ENCODE assay signal across 8 mouse cellular contexts in the genomic region with DNA sequence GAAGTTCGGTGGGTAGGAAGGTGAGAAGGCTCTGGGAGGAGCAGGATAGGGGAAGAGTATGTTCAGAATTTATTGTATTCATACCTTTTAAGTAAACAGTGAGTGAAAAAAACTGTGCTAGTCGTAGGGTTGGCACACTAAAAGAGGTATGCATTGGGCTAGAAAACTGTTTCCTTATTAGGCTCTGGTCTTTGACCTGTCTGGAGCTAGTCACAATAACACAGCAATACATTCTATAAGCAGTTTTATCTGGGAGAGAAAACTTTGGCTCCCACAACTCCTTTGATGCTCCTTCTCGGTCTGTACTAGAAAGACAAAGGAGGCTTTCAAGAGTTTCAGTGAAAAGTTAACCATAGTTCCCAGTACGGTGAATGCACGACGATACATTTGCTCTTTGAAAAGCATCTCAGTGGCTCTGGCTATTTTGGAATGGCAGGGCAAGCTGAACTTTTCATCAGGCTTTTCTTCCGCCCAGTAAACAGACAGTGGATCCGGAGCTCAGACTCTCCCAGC. TPM values are rescaled to one million over a fixed set of nuclear protein-coding genes. Genes with fewer than 3 reads are reported as not detected.
A peak's percentile ranks its signal among the peaks of the same experiment; 100 is the strongest.
DNase-seq lines count a peak whose midpoint lies in the region; ATAC-seq and TF ChIP-seq lines count a peak whose summit lies in the region.

No protein-coding gene starts in this region.

- no peaks in the 10 kb centered on the region for H3K36me3 ChIP-seq in heart, embryonic 12.5 days
- no peaks in the 10 kb centered on the region for H3K36me3 ChIP-seq in E14TG2a.4 (ENCODE audit: insufficient read depth, low read length)
- no peaks in the 10 kb centered on the region for H3K36me3 ChIP-seq in forebrain, embryonic 14.5 days (ENCODE audit: control insufficient read depth, insufficient read depth, low read length)
- H3K36me3 ChIP-seq in liver, embryonic 16.5 days (ENCODE audit: control insufficient read depth, insufficient read depth): no peaks in the 10 kb centered on the region

- peak; percentile 19; the same call in 1 of the 2 replicates for ATAC-seq in heart, embryonic 12.5 days (ENCODE audit: insufficient number of reproducible peaks, low FRiP score)
- no peak for ATAC-seq in forebrain, embryonic 14.5 days
- no peak; the same call in 1 of the 2 replicates for ATAC-seq in liver, embryonic 16.5 days (ENCODE audit: low read depth)
- ATAC-seq in granulocyte monocyte progenitor cell, adult 5-6 weeks (replicated peaks; ENCODE audit: poor library complexity, severe bottlenecking): no peak

- H3K9ac ChIP-seq in heart, embryonic 12.5 days: peak overlapping the region; percentile 79
- peak overlapping the region; percentile 70; the same call in 1 of the 2 replicates for H3K9ac ChIP-seq in forebrain, embryonic 14.5 days (ENCODE audit: low read length)
- H3K9ac ChIP-seq in liver, embryonic 16.5 days (ENCODE audit: low read depth, low read length): peak overlapping the region; percentile 86

- H3K4me3 ChIP-seq in heart, embryonic 12.5 days: peak overlapping the region; percentile 77
- peak overlapping the region; percentile 66 for H3K4me3 ChIP-seq in E14TG2a.4 (replicated peaks; ENCODE audit: low read length)
- peak overlapping the region; percentile 50 for H3K4me3 ChIP-seq in forebrain, embryonic 14.5 days (ENCODE audit: low read depth, low read length)
- peak overlapping the region; percentile 78 for H3K4me3 ChIP-seq in liver, embryonic 16.5 days (ENCODE audit: low read depth, low read length)

- peak overlapping the region; percentile 57; the same call in 1 of the 2 replicates for H3K27ac ChIP-seq in heart, embryonic 12.5 days (ENCODE audit: poor library complexity, severe bottlenecking)
- no peak overlapping the region for H3K27ac ChIP-seq in forebrain, embryonic 14.5 days (ENCODE audit: low read depth, low read length)
- H3K27ac ChIP-seq in liver, embryonic 16.5 days (ENCODE audit: low read length): peak overlapping the region; percentile 92

- no peak for DNase-seq in heart, adult 11 months
- no peak for DNase-seq in forebrain, embryonic 14.5 days (ENCODE audit: low spot score)
- no peak for DNase-seq in adrenal gland, postnatal 25 days
- no peak for DNase-seq in urinary bladder, adult 2 months (ENCODE audit: low spot score)

- 0 out of 2 replicates have a peak, but pooled peaks cover 7% of the 10 kb centered on the region for H3K9me3 ChIP-seq in heart, embryonic 12.5 days (replicated peaks)
- H3K9me3 ChIP-seq in E14TG2a.4 (ENCODE audit: low read length): no peaks in the 10 kb centered on the region
- H3K9me3 ChIP-seq in forebrain, embryonic 14.5 days (replicated peaks; ENCODE audit: control insufficient read depth, low read length): no peaks in the 10 kb centered on the region
- no peaks in the 10 kb centered on the region for H3K9me3 ChIP-seq in liver, embryonic 16.5 days (replicated peaks; ENCODE audit: control insufficient read depth, low read length)

- H3K27me3 ChIP-seq in heart, embryonic 12.5 days (replicated peaks): peaks cover 8% of the 10 kb centered on the region; the same call in 1 of the 2 replicates
- no peaks in the 10 kb centered on the region for H3K27me3 ChIP-seq in E14TG2a.4 (ENCODE audit: insufficient read depth, low read length)
- H3K27me3 ChIP-seq in forebrain, embryonic 14.5 days (replicated peaks; ENCODE audit: control insufficient read depth, insufficient read depth, low read length): no peaks in the 10 kb centered on the region
- H3K27me3 ChIP-seq in liver, embryonic 16.5 days (ENCODE audit: control insufficient read depth, insufficient read depth, low read depth, low read length): no peaks in the 10 kb centered on the region

- H3K4me1 ChIP-seq in heart, embryonic 12.5 days (replicated peaks): no peaks in the 10 kb centered on the region
- no peaks in the 10 kb centered on the region; the same call in 1 of the 2 replicates for H3K4me1 ChIP-seq in E14TG2a.4 (replicated peaks; ENCODE audit: low read depth, low read length)
- H3K4me1 ChIP-seq in forebrain, embryonic 14.5 days (ENCODE audit: control insufficient read depth, insufficient read depth, low read length): no peaks in the 10 kb centered on the region
- no peaks in the 10 kb centered on the region; the same call in none of the 2 replicates for H3K4me1 ChIP-seq in liver, embryonic 16.5 days (ENCODE audit: control insufficient read depth, low read depth, low read length)

- TF ChIP-seq CTCF in E14TG2a.4 (conservative IDR thresholded peaks at IDR 0.05; ENCODE audit: low read length): no peak

- WGBS in heart, embryonic 12.5 days: 12% methylated on average over 8 of the region's 8 CpGs
- 36% methylated on average over 8 of the region's 8 CpGs for WGBS in forebrain, embryonic 14.5 days
- 15% methylated on average over 8 of the region's 8 CpGs for WGBS in liver, embryonic 16.5 days (ENCODE audit: insufficient replicate concordance)

- H3K4me2 ChIP-seq in heart, embryonic 12.5 days: peak overlapping the region; percentile 66
- H3K4me2 ChIP-seq in forebrain, embryonic 14.5 days (ENCODE audit: low read length): peak overlapping the region; percentile 49
- peak overlapping the region; percentile 50 for H3K4me2 ChIP-seq in liver, embryonic 16.5 days (ENCODE audit: low read depth, low read length)

RNA-seq across cellular contexts. Expression of a gene that starts 0.6 kb away (rescaled TPM):
- polyA plus RNA-seq in heart, embryonic 12.5 days (2016; fragmentation: Nextera tagmentation; extraction: Ambion mirVana): 9.5 and 10.6 TPM in 2 replicates
- polyA plus RNA-seq in forebrain, embryonic 14.5 days (2014; fragmentation: Nextera tagmentation; extraction: Ambion mirVana): 1.7 and 2.3 TPM in 2 replicates
- 25.2 and 26.2 TPM in 2 replicates for polyA plus RNA-seq in liver, embryonic 16.5 days (2015; fragmentation: Nextera tagmentation; extraction: Ambion mirVana)
- 1.5 and 2.0 TPM in 2 replicates for total RNA-seq in adrenal gland, postnatal 25 days (2021)
- polyA plus RNA-seq in urinary bladder, adult 2 months (2012; rRNA removed): 13.8 and 16.7 TPM in 2 replicates
- 14.0 and 16.1 TPM in 2 replicates for total RNA-seq in granulocyte monocyte progenitor cell, adult 5-6 weeks (2014; fragmentation: Nextera tagmentation)
- 6.3 and 6.5 TPM in 2 replicates for total RNA-seq in granulocyte monocyte progenitor cell, adult 5-6 weeks (2017)

RNA-seq across cellular contexts. Expression of a gene that starts 11.6 kb away (rescaled TPM):
- polyA plus RNA-seq in heart, embryonic 12.5 days (2016; fragmentation: Nextera tagmentation; extraction: Ambion mirVana): 0.83 and 1.3 TPM in 2 replicates
- not detected in 2 replicates for polyA plus RNA-seq in forebrain, embryonic 14.5 days (2014; fragmentation: Nextera tagmentation; extraction: Ambion mirVana)
- polyA plus RNA-seq in liver, embryonic 16.5 days (2015; fragmentation: Nextera tagmentation; extraction: Ambion mirVana): 2.2 and 2.3 TPM in 2 replicates
- total RNA-seq in adrenal gland, postnatal 25 days (2021): not detected in 2 replicates
- 0.84 and 0.89 TPM in 2 replicates for polyA plus RNA-seq in urinary bladder, adult 2 months (2012; rRNA removed)
- 0.83 TPM in 1 of 2 replicates, not detected in the other for total RNA-seq in granulocyte monocyte progenitor cell, adult 5-6 weeks (2014; fragmentation: Nextera tagmentation)
- total RNA-seq in granulocyte monocyte progenitor cell, adult 5-6 weeks (2017): 0.34 and 1.7 TPM in 2 replicates

RNA-seq across cellular contexts. Expression of a gene that starts 15.3 kb away (rescaled TPM):
- polyA plus RNA-seq in heart, embryonic 12.5 days (2016; fragmentation: Nextera tagmentation; extraction: Ambion mirVana): 0.49 and 0.89 TPM in 2 replicates
- polyA plus RNA-seq in forebrain, embryonic 14.5 days (2014; fragmentation: Nextera tagmentation; extraction: Ambion mirVana): not detected in 2 replicates
- 3.4 and 3.8 TPM in 2 replicates for polyA plus RNA-seq in liver, embryonic 16.5 days (2015; fragmentation: Nextera tagmentation; extraction: Ambion mirVana)
- not detected in 2 replicates for total RNA-seq in adrenal gland, postnatal 25 days (2021)
- not detected in 2 replicates for polyA plus RNA-seq in urinary bladder, adult 2 months (2012; rRNA removed)
- not detected in 2 replicates for total RNA-seq in granulocyte monocyte progenitor cell, adult 5-6 weeks (2014; fragmentation: Nextera tagmentation)
- not detected in 2 replicates for total RNA-seq in granulocyte monocyte progenitor cell, adult 5-6 weeks (2017)
